Mouse (Mus musculus): Measurements from ENCODE around the gene Itk.

DNA sequence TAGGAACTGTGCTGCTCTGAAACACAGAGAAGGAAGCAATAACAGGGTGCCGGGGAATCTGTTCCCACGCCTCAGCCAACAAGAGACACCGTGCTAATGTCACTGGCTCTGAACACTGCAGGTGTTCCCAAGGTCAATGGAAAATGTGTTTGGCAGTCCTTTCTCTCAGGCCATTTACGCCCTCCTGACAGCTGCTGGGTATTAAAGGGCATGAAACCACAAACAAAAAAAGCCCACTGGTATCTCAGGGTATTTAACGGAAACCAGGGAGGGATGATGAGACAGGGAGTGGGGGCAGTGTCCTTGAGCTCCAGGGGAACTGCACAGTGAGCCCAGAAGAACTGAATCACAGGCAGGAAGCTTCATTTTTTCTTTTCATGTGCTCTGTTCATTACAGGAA is 111.2 kb downstream of the Itk start:
- TF ChIP-seq CTCF (IDR thresholded peaks at IDR 0.05; ENCODE audit: extremely low read depth, insufficient read depth, insufficient read length, insufficient replicate concordance), result no peak
- TF ChIP-seq POLR2A (IDR thresholded peaks at IDR 0.05; ENCODE audit: low read depth, low read length), result no peak
